Mouse (Mus musculus) MEL (cell line): Measurements from ENCODE around the gene Gnb3. TPM values are rescaled to one million over a fixed set of nuclear protein-coding genes. Genes with fewer than 3 reads are reported as not detected.

Experiments used
- DNase-seq: peaks from one replicate; pipeline ENCODE4 v3.0.0; 2011; ENCODE audit warnings: low read depth, low spot score
- H3K27ac ChIP-seq: 2 replicates; pipeline ENCODE4 v1.5.1; 2012; ENCODE audit warnings: low read depth, mild to moderate bottlenecking, control low read depth, low read length, moderate library complexity; ENCODE audit not compliant: control insufficient read depth
- H3K27me3 ChIP-seq, 2 experiments: fragments of 150-350 bp in 1 of 2; sonication (generic) in 1 of 2; 2 replicates each; pipeline ENCODE4 v1.6.1; 2012; ENCODE audit warnings: low read length in 2 of 2, mild to moderate bottlenecking in 2 of 2, improper control_type of control experiment in 1 of 2, moderate library complexity in 1 of 2; ENCODE audit not compliant: insufficient read depth in 2 of 2, control insufficient read depth in 1 of 2
- H3K36me3 ChIP-seq, 2 experiments: 2 replicates each; pipeline ENCODE4 v1.6.1; 2012 to 2014; ENCODE audit warnings: low read length in 2 of 2, improper control_type of control experiment in 1 of 2, inconsistent platforms in 1 of 2, mild to moderate bottlenecking in 1 of 2; ENCODE audit not compliant: insufficient read depth in 2 of 2, control insufficient read depth in 1 of 2
- H3K4me1 ChIP-seq, 2 experiments: fragments of 150-350 bp in 1 of 2; sonication (generic) in 1 of 2; 2 replicates each; pipeline ENCODE4 v1.6.1; 2012; ENCODE audit warnings: low read length in 2 of 2, improper control_type of control experiment in 1 of 2, mild to moderate bottlenecking in 1 of 2; ENCODE audit not compliant: insufficient read depth in 2 of 2, control insufficient read depth in 1 of 2
- H3K4me3 ChIP-seq, 2 experiments: fragments of 150-350 bp in 1 of 2; sonication (generic) in 1 of 2; 2 replicates each; pipeline ENCODE4 v1.5.1; 2012; ENCODE audit warnings: low read depth in 2 of 2, low read length in 2 of 2, mild to moderate bottlenecking in 2 of 2, moderate library complexity in 2 of 2, control low read depth in 1 of 2, improper control_type of control experiment in 1 of 2; ENCODE audit not compliant: control insufficient read depth in 1 of 2, insufficient read depth in 1 of 2
- H3K79me2 ChIP-seq: 2 replicates; pipeline ENCODE4 v1.6.1; 2012; ENCODE audit warnings: mild to moderate bottlenecking, low read length, moderate library complexity; ENCODE audit not compliant: control insufficient read depth, poor library complexity, insufficient read depth
- H3K9ac ChIP-seq: 2 replicates; pipeline ENCODE4 v1.6.1; 2012; ENCODE audit warnings: low read depth, mild to moderate bottlenecking, control low read depth, low read length, moderate library complexity; ENCODE audit not compliant: control insufficient read depth, poor library complexity, severe bottlenecking
- H3K9me3 ChIP-seq: fragments of 150-350 bp; sonication (generic); replicated peaks from 2 replicates; pipeline ENCODE4 v1.6.1; 2012; ENCODE audit warnings: mild to moderate bottlenecking, low read length, improper control_type of control experiment, moderate library complexity; ENCODE audit not compliant: insufficient read depth
- CHD1 ChIP-seq: IDR thresholded peaks from 2 replicates; pipeline ENCODE4 v1.6.1; 2012; ENCODE audit warnings: low read depth, mild to moderate bottlenecking, inconsistent platforms, low read length, improper control_type of control experiment
- CHD2 ChIP-seq: IDR thresholded peaks from 2 replicates; pipeline ENCODE4 v1.6.1; 2011; ENCODE audit warnings: low read length, improper control_type of control experiment
- CTCF ChIP-seq, 3 experiments: IDR thresholded peaks in 2 of 3; conservative IDR thresholded peaks in 1 of 3; 2 replicates each; pipeline ENCODE4 v1.5.1; 2011 to 2012; ENCODE audit warnings: low read length in 3 of 3, low read depth in 2 of 3, mild to moderate bottlenecking in 2 of 3, improper control_type of control experiment in 1 of 3, inconsistent platforms in 1 of 3, mixed read lengths in 1 of 3, moderate library complexity in 1 of 3; ENCODE audit not compliant: control insufficient read depth in 1 of 3, insufficient read depth in 1 of 3, poor library complexity in 1 of 3, severe bottlenecking in 1 of 3
- E2F4 ChIP-seq: IDR thresholded peaks from 2 replicates; pipeline ENCODE4 v1.6.1; 2011; ENCODE audit warnings: low read depth, low read length, improper control_type of control experiment, borderline replicate concordance
- ELF1 ChIP-seq: IDR thresholded peaks from 2 replicates; pipeline ENCODE4 v1.6.1; 2014; ENCODE audit warnings: low read depth, mild to moderate bottlenecking, inconsistent platforms, low read length, improper control_type of control experiment, moderate library complexity
- ETS1 ChIP-seq: IDR thresholded peaks from 2 replicates; pipeline ENCODE4 v1.6.1; 2012; ENCODE audit warnings: low read depth, mild to moderate bottlenecking, inconsistent platforms, low read length, improper control_type of control experiment, moderate library complexity
- GABPA ChIP-seq: IDR thresholded peaks from 2 replicates; pipeline ENCODE4 v1.6.1; 2012; ENCODE audit warnings: low read depth, mild to moderate bottlenecking, inconsistent platforms, low read length, improper control_type of control experiment, moderate library complexity
- HCFC1 ChIP-seq: IDR thresholded peaks from 2 replicates; pipeline ENCODE4 v1.6.1; 2012; ENCODE audit warnings: low read depth, mild to moderate bottlenecking, inconsistent platforms, low read length, improper control_type of control experiment, moderate library complexity
- KAT2A ChIP-seq: conservative IDR thresholded peaks from 2 replicates; pipeline ENCODE4 v1.6.1; 2012; ENCODE audit warnings: low read depth, low read length, improper control_type of control experiment, inconsistent platforms
- MAX ChIP-seq: IDR thresholded peaks from 2 replicates; pipeline ENCODE4 v1.6.1; 2011; ENCODE audit warnings: low read length, improper control_type of control experiment
- MAZ ChIP-seq: IDR thresholded peaks from 2 replicates; pipeline ENCODE4 v1.6.1; 2012; ENCODE audit warnings: low read depth, mild to moderate bottlenecking, inconsistent platforms, low read length, improper control_type of control experiment
- MEF2A ChIP-seq: IDR thresholded peaks from 2 replicates; pipeline ENCODE4 v1.6.1; 2014; ENCODE audit warnings: low read depth, mild to moderate bottlenecking, inconsistent platforms, low read length, improper control_type of control experiment; ENCODE audit not compliant: poor library complexity, insufficient replicate concordance, severe bottlenecking; ENCODE audit errors: extremely low read depth
- MXI1 ChIP-seq: IDR thresholded peaks from 2 replicates; pipeline ENCODE4 v1.6.1; 2011; ENCODE audit warnings: mild to moderate bottlenecking, low read depth, low read length, improper control_type of control experiment
- MYB ChIP-seq: IDR thresholded peaks from 2 replicates; pipeline ENCODE4 v1.6.1; 2011; ENCODE audit warnings: mild to moderate bottlenecking, low read depth, low read length, improper control_type of control experiment
- NRF1 ChIP-seq: IDR thresholded peaks from 2 replicates; pipeline ENCODE4 v1.6.1; 2014; ENCODE audit warnings: low read depth, mild to moderate bottlenecking, inconsistent platforms, low read length, improper control_type of control experiment, moderate library complexity; ENCODE audit not compliant: poor library complexity, insufficient read depth, severe bottlenecking
- POLR2A ChIP-seq, 2 experiments: IDR thresholded peaks; 2 replicates each; pipeline ENCODE4 v1.6.1; 2011 to 2012; ENCODE audit warnings: low read length in 2 of 2, mild to moderate bottlenecking in 2 of 2, control low read depth in 1 of 2, improper control_type of control experiment in 1 of 2, low read depth in 1 of 2, moderate library complexity in 1 of 2; ENCODE audit not compliant: control insufficient read depth in 1 of 2, insufficient read depth in 1 of 2, poor library complexity in 1 of 2
- RCOR1 ChIP-seq: IDR thresholded peaks from 2 replicates; pipeline ENCODE4 v1.6.1; 2012; ENCODE audit warnings: low read depth, mild to moderate bottlenecking, inconsistent platforms, low read length, improper control_type of control experiment
- SIN3A ChIP-seq: IDR thresholded peaks from 2 replicates; pipeline ENCODE4 v1.6.1; 2012; ENCODE audit warnings: low read length, improper control_type of control experiment, inconsistent platforms
- SMC3 ChIP-seq: IDR thresholded peaks from 2 replicates; pipeline ENCODE4 v1.6.1; 2011; ENCODE audit warnings: low read depth, low read length, improper control_type of control experiment
- TAL1 ChIP-seq: IDR thresholded peaks from 2 replicates; pipeline ENCODE4 v1.6.1; 2012; ENCODE audit warnings: mild to moderate bottlenecking, inconsistent platforms, low read length, moderate library complexity, mixed read lengths
- TBP ChIP-seq: IDR thresholded peaks from 2 replicates; pipeline ENCODE4 v1.8.0; 2011; ENCODE audit warnings: low read depth, low read length, improper control_type of control experiment
- ZC3H11A ChIP-seq: IDR thresholded peaks from 2 replicates; pipeline ENCODE4 v1.6.1; 2012; ENCODE audit warnings: low read depth, mild to moderate bottlenecking, inconsistent platforms, low read length, improper control_type of control experiment
- ZKSCAN1 ChIP-seq: IDR thresholded peaks from 2 replicates; pipeline ENCODE4 v1.6.1; 2012; ENCODE audit warnings: low read depth, mild to moderate bottlenecking, inconsistent platforms, low read length, improper control_type of control experiment, moderate library complexity
- ZNF384 ChIP-seq: IDR thresholded peaks from 2 replicates; pipeline ENCODE4 v1.6.1; 2012; ENCODE audit warnings: low read depth, mild to moderate bottlenecking, inconsistent platforms, low read length, improper control_type of control experiment
- polyA plus RNA-seq, 2 experiments: library from polyadenylated mRNA; stranded (reverse) in 1 of 2; unstranded in 1 of 2; fragments of >175 nt in 1 of 2; fragments of >200 nt in 1 of 2; gene quantifications; 2 replicates each; pipeline versions ENCODE4 v1.2.1 to v1.2.4; 2012; ENCODE audit warnings: low replicate concordance in 2 of 2, low read depth in 1 of 2; ENCODE audit not compliant: insufficient read length in 2 of 2, insufficient read depth in 1 of 2, missing spikeins in 1 of 2
- total RNA-seq: library from RNA; depleted of rRNA; stranded (reverse); fragments of 300-350 nt; gene quantifications from 2 replicates; pipeline ENCODE4 v1.2.3, GENCODE M21; 2012

Gene Gnb3
- total and polyA plus RNA-seq, 3 experiments = 0.08 to 0.21 TPM; not detected in 1

DNA sequence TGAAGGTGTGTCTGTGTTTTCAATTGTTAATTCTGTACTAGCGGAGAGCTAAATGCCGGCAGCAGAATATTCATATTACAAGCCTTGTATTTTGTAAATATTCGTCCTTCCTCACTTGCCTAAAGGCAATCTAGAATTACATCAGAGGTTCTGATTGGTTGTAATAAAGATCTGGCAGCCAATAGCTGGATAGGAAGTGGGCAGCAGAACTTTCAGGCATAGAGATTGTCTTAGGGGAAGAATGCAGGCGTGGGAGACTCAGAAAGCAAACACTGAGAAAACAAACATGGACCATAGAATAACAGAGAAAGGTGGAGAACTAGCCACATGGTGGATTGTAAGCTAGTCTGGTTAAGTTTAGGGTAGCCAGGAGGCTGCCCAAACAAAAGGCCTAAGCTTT is 50.0 kb downstream of the Gnb3 start:
- H3K9me3 ChIP-seq = no peaks in the 10 kb centered on the region
- peaks cover 5 to 9% of the 10 kb centered on the region in 2 experiments for H3K4me1 ChIP-seq
- peak; percentile 83 for DNase-seq
- H3K79me2 ChIP-seq = no peaks in the 10 kb centered on the region; the same call in 1 of the 2 replicates
- H3K36me3 ChIP-seq = peaks cover 0 to 9% of the 10 kb centered on the region in 2 experiments; a peak in 2 of 4 replicates
- peak overlapping the region; percentile 16; the same call in 1 of the 2 replicates for H3K27ac ChIP-seq
- peak overlapping the region; percentile 40 to 62 for H3K4me3 ChIP-seq
- H3K27me3 ChIP-seq = peaks cover 1 to 2% of the 10 kb centered on the region in 2 experiments; a peak in 3 of 4 replicates
- no peak for TF ChIP-seq ZKSCAN1
- TF ChIP-seq CHD1 = no peak
- TF ChIP-seq HCFC1 = peak; percentile 21; the same call in 1 of the 2 replicates
- TF ChIP-seq ETS1 = no peak
- TF ChIP-seq NRF1 = no peak
- TF ChIP-seq TBP = 0 out of 2 replicates have a peak, but pooled peaks have one; percentile 21
- TF ChIP-seq MXI1 = peak; percentile 46; the same call in 1 of the 2 replicates
- no peak for TF ChIP-seq MYB
- peak; percentile 60 for TF ChIP-seq ELF1
- H3K9ac ChIP-seq = peak overlapping the region; percentile 47

DNA sequence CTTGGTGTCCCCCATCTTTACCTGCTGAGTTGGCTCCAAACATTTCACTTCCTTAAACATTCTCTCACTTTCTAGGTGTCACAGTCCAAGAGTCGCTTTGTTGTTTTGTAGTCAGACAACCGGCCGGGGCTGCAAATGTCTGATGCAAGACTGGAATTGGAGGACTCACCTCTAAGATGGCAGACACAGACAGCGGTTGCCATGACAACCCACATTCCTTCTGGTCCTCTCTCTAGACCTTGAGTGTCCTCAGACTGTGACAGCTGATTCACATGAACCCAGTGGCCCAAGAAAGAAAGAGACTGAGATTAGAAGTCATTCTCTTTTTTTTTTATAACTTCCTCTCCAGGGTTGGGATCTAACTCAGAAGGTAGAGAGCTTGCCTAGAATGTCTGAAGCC is 50.6 kb downstream of the Gnb3 start:
- peak overlapping the region; percentile 16; the same call in 1 of the 2 replicates for H3K27ac ChIP-seq
- peak overlapping the region; percentile 40 to 62 for H3K4me3 ChIP-seq
- H3K36me3 ChIP-seq = peaks cover 0 to 9% of the 10 kb centered on the region in 2 experiments; a peak in 2 of 4 replicates
- peaks cover 1 to 2% of the 10 kb centered on the region in 2 experiments; a peak in 2 of 4 replicates for H3K27me3 ChIP-seq
- no peaks in the 10 kb centered on the region for H3K9me3 ChIP-seq
- H3K79me2 ChIP-seq = no peaks in the 10 kb centered on the region; the same call in 1 of the 2 replicates
- peak; percentile 67 for TF ChIP-seq ZNF384
- no peak for TF ChIP-seq KAT2A
- TF ChIP-seq HCFC1 = 0 out of 2 replicates have a peak, but pooled peaks have one; percentile 3
- peak; percentile 24; the same call in 1 of the 2 replicates for TF ChIP-seq MAX
- peak; percentile 34 for DNase-seq
- H3K4me1 ChIP-seq = peaks cover 5 to 9% of the 10 kb centered on the region in 2 experiments
- H3K9ac ChIP-seq = peak overlapping the region; percentile 47

DNA sequence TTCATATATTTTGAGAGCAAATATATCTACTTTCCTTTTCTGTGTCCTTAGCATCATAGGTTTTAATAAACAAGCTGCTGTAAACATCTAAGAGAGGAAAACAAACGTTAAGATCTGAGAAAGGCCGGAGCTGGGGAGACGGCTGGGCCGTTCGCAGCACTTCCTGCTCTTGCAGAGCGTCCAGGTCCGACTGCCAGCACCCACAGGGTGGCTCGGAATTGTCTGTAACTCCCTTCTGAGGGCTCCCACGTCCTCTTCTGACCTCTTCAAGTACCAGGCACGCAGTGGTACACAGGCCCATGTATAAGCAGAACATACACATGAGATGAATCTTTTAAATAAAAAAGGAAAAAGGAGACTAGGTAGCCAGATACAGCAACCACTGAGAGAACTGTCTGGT is 52.4 kb downstream of the Gnb3 start:
- H3K4me1 ChIP-seq = peaks cover 5 to 9% of the 10 kb centered on the region in 2 experiments
- H3K79me2 ChIP-seq = no peaks in the 10 kb centered on the region; the same call in 1 of the 2 replicates
- no peak for TF ChIP-seq ZNF384
- TF ChIP-seq TAL1 = no peak
- TF ChIP-seq MXI1 = no peak
- TF ChIP-seq CTCF (IDR thresholded peaks at IDR 0.05 in 2 of 3, conservative IDR thresholded peaks at IDR 0.05 in 1 of 3; ENCODE audit: control insufficient read depth in 1 of 3, insufficient read depth in 1 of 3, low read depth in 2 of 3, low read length in 3 of 3, poor library complexity in 1 of 3, severe bottlenecking in 1 of 3) = no peak
- TF ChIP-seq ELF1 = no peak
- no peak for TF ChIP-seq ZC3H11A
- no peak for TF ChIP-seq RCOR1
- TF ChIP-seq ZKSCAN1 = no peak
- TF ChIP-seq GABPA = no peak
- TF ChIP-seq CHD1 = no peak
- no peak for TF ChIP-seq ETS1
- TF ChIP-seq CHD2 = no peak
- no peak for TF ChIP-seq MAZ
- TF ChIP-seq SMC3 = no peak
- no peak for TF ChIP-seq SIN3A
- no peak for TF ChIP-seq POLR2A (IDR thresholded peaks at IDR 0.05; ENCODE audit: control insufficient read depth in 1 of 2, insufficient read depth in 1 of 2, low read depth in 1 of 2, low read length in 2 of 2, poor library complexity in 1 of 2)
- TF ChIP-seq E2F4 = no peak
- no peak for TF ChIP-seq MEF2A
- DNase-seq = no peak
- H3K27me3 ChIP-seq = no peaks in the 10 kb centered on the region
- no peak overlapping the region for H3K9ac ChIP-seq
- H3K27ac ChIP-seq = no peak overlapping the region
- no peaks in the 10 kb centered on the region for H3K9me3 ChIP-seq
- no peak overlapping the region for H3K4me3 ChIP-seq
- peaks cover 0 to 9% of the 10 kb centered on the region in 2 experiments; a peak in 2 of 4 replicates for H3K36me3 ChIP-seq
